Mouse (Mus musculus): ENCODE data around the gene Aqp1. TPM values are rescaled to one million over a fixed set of nuclear protein-coding genes. Genes with fewer than 3 reads are reported as not detected.

Gene Aqp1
- polyA plus RNA-seq, 1 experiment from 2014 or later: 38.4 TPM

- Histone ChIP-seq H3K9ac (no peak overlapping the region), H3K27ac (no peak overlapping the region), H3K9me3 (replicated peaks) (no peaks in the 10 kb centered on the region)
These were observed 30.9 kb downstream of the Aqp1 start for GRCm38 (mm10) chr6:55367126-55367525.

GRCm38 (mm10) chr6:55370831-55371230 is 34.6 kb downstream of the Aqp1 start:
- no peaks in the 10 kb centered on the region for H3K36me3 ChIP-seq
- no peak overlapping the region for H3K4me2 ChIP-seq
- H3K27ac ChIP-seq: no peak overlapping the region
- 83% methylated on average over 6 of the region's 6 CpGs for WGBS
- no peaks in the 10 kb centered on the region for H3K4me1 ChIP-seq
- H3K9me3 ChIP-seq (replicated peaks): no peaks in the 10 kb centered on the region
- H3K27me3 ChIP-seq: no peaks in the 10 kb centered on the region
- H3K4me3 ChIP-seq (replicated peaks): no peak overlapping the region
- no peak for ATAC-seq (replicated peaks; ENCODE audit: low FRiP score)
- H3K9ac ChIP-seq: no peak overlapping the region

More at GRCm38 (mm10) chr6:55367126-55367525, 30.9 kb downstream of the Aqp1 start:
- ATAC-seq (replicated peaks; ENCODE audit: low FRiP score): no peak
- Histone ChIP-seq H3K4me2 (no peak overlapping the region), H3K4me1 (no peaks in the 10 kb centered on the region), H3K27me3 (no peaks in the 10 kb centered on the region), H3K36me3 (no peaks in the 10 kb centered on the region), H3K4me3 (replicated peaks) (no peak overlapping the region)

- WGBS: 75% methylated on average over 6 of the region's 6 CpGs
- no peak within 1 kb of the TSS for H3K27ac ChIP-seq
- H3K27me3 ChIP-seq: no peaks in the 10 kb centered on the region
- no peaks in the 10 kb centered on the region for H3K36me3 ChIP-seq
- H3K4me1 ChIP-seq: no peaks in the 10 kb centered on the region
- no peak within 1 kb of the TSS for H3K4me3 ChIP-seq (replicated peaks)
- no peak for ATAC-seq (replicated peaks; ENCODE audit: low FRiP score)
- H3K4me2 ChIP-seq: no peak within 1 kb of the TSS
- no peaks in the 10 kb centered on the region for H3K9me3 ChIP-seq (replicated peaks)
- no peak within 1 kb of the TSS for H3K9ac ChIP-seq
These were observed 39.8 kb downstream of the Aqp1 start, which contains the start of gene Ghrhr for GRCm38 (mm10) chr6:55376076-55376475. Gene Ghrhr, plus strand, starts transcription at chr6:55376295.

GRCm38 (mm10) chr6:55376511-55376910 is 40.3 kb downstream of the Aqp1 start:
- H3K4me1 ChIP-seq: no peaks in the 10 kb centered on the region
- no peaks in the 10 kb centered on the region for H3K36me3 ChIP-seq
- H3K4me2 ChIP-seq: no peak overlapping the region
- no peak for ATAC-seq (replicated peaks; ENCODE audit: low FRiP score)
- no peaks in the 10 kb centered on the region for H3K9me3 ChIP-seq (replicated peaks)
- H3K27me3 ChIP-seq: no peaks in the 10 kb centered on the region
- WGBS: 63% methylated on average over 5 of the region's 5 CpGs
- no peak overlapping the region for H3K4me3 ChIP-seq (replicated peaks)
- H3K9ac ChIP-seq: no peak overlapping the region
- no peak overlapping the region for H3K27ac ChIP-seq

- Histone ChIP-seq H3K27me3 (no peaks in the 10 kb centered on the region), H3K9me3 (replicated peaks) (no peaks in the 10 kb centered on the region), H3K4me2 (no peak overlapping the region), H3K36me3 (no peaks in the 10 kb centered on the region), H3K9ac (no peak overlapping the region), H3K27ac (no peak overlapping the region), H3K4me3 (replicated peaks) (no peak overlapping the region), H3K4me1 (no peaks in the 10 kb centered on the region)
- 78% methylated on average over 4 of the region's 4 CpGs for WGBS
- no peak for ATAC-seq (replicated peaks; ENCODE audit: low FRiP score)
These were observed 41.2 kb downstream of the Aqp1 start for GRCm38 (mm10) chr6:55377461-55377860.

DNA sequence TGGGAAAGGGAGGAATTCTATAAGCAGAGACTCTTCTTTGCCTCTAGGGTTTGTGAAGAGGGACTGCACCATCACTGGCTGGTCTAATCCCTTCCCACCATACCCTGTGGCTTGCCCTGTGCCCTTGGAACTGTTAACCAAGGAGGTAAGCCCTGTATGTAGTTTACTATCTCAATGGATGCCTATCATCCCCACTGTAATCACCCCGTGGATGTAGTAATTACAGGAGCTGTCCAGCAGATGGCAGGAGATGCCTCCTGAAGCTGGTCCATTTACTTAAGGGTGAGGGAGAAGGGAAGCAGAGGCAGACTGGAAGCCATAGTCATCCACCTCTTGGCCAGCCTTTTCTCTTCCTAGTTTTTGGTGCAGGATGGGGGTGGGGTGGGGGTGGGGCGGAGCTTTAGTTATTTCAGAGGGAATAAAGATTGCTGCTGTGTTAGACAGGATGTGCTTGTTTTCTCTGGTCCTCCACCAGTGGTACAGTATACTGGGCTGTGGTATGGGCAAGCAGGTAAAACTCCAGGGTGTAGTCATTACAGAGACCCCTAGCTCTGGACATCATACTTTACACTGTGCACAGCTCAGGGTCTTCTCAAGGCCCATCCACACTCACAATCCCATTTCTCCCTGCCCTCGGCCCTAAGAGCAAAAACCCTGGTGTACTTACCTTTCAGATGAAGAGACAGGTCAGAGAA is 43.6 kb downstream of the Aqp1 start:
- no peaks in the 10 kb centered on the region for H3K36me3 ChIP-seq
- peak; percentile 47; the same call in 1 of the 2 replicates for ATAC-seq (replicated peaks; ENCODE audit: low FRiP score)
- H3K4me2 ChIP-seq: no peak overlapping the region
- no peaks in the 10 kb centered on the region for H3K4me1 ChIP-seq
- no peaks in the 10 kb centered on the region for H3K9me3 ChIP-seq (replicated peaks)
- H3K27me3 ChIP-seq: no peaks in the 10 kb centered on the region
- no peak overlapping the region for H3K9ac ChIP-seq
- H3K4me3 ChIP-seq (replicated peaks): no peak overlapping the region
- WGBS: 48% methylated on average over 3 of the region's 3 CpGs
- H3K27ac ChIP-seq: no peak overlapping the region

DNA sequence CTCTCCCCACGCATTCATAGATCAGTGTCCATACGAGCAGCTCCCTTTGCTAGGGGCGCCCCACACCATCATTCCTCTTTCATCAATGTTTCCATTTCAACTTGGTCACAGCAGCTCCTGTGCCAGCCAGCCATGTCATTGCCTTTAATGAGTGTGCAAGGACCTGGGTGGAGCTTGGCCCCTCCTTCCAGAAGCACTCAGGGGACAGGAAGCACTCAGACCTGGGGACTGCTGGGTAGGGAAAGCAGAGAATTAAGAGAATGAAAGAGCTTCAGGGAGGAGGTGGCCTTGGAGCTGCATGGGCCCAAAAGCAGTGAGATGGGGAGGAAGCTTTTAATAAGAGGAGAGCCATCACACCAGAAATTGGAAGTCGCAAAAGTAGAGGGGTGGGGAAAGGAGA is 45.7 kb downstream of the Aqp1 start:
- H3K9me3 ChIP-seq (replicated peaks): no peaks in the 10 kb centered on the region
- H3K4me2 ChIP-seq: no peak overlapping the region
- no peaks in the 10 kb centered on the region for H3K4me1 ChIP-seq
- no peaks in the 10 kb centered on the region for H3K27me3 ChIP-seq
- no peak overlapping the region for H3K4me3 ChIP-seq (replicated peaks)
- 83% methylated on average over 4 of the region's 4 CpGs for WGBS
- no peaks in the 10 kb centered on the region for H3K36me3 ChIP-seq
- no peak overlapping the region for H3K27ac ChIP-seq
- ATAC-seq (replicated peaks; ENCODE audit: low FRiP score): no peak
- H3K9ac ChIP-seq: no peak overlapping the region

DNA sequence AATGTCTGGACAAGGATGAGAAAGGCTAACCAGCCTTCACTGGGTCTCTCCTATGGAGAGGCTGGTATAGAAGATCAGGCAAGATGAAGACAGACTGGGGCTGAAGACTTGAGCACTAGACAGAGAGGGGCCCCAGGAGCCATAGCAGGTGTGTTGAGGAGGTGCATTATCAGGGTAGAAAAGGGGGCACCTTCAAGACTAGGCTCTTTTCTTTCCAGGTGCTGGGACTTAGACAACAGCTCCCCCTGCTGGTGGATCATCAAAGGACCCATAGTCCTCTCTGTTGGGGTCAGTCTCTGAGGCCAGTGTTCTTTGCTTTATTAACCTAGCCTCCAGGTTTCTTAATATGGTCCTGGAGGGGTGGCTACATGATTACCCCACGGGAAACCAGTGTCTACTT is 47.7 kb downstream of the Aqp1 start:
- ATAC-seq (replicated peaks; ENCODE audit: low FRiP score): no peak
- 19% methylated on average over 1 of the region's 1 CpGs for WGBS
- no peaks in the 10 kb centered on the region for H3K9me3 ChIP-seq (replicated peaks)
- H3K27me3 ChIP-seq: peaks cover 3% of the 10 kb centered on the region
- H3K4me3 ChIP-seq (replicated peaks): no peak overlapping the region
- no peaks in the 10 kb centered on the region for H3K4me1 ChIP-seq
- no peaks in the 10 kb centered on the region for H3K36me3 ChIP-seq
- no peak overlapping the region for H3K4me2 ChIP-seq
- H3K27ac ChIP-seq: no peak overlapping the region
- H3K9ac ChIP-seq: no peak overlapping the region

DNA sequence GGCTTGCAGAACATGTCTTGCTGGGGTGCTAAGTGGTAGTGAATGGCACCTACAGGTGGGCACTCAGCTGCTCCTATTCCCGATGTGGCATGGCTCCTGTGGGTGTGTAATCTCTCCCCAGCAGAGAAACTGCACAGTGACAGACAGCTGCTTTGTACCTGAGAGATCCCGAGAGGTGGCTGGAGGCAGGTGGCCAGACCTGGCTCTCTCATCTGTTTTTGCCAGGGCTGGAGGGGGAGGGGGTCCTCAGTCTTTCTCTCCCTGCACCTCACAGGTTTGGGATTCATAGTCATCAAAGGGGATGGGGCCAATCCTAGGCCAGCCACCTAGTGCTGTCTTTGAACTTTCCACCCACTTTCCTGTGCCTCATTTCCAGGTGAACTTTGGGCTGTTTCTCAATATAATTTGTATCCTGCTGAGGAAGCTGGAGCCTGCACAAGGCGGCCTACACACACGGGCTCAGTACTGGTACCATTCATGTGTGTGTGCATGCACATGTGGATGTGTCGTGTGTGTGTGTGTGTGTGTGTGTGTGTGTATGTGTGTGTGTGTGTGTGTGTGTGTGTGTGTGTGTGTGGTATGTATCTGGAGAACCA is 48.2 kb downstream of the Aqp1 start:
- Histone ChIP-seq H3K27ac (no peak overlapping the region), H3K4me2 (no peak overlapping the region), H3K9ac (no peak overlapping the region), H3K4me1 (no peaks in the 10 kb centered on the region), H3K27me3 (peaks cover 5% of the 10 kb centered on the region), H3K9me3 (replicated peaks) (no peaks in the 10 kb centered on the region), H3K4me3 (replicated peaks) (no peak overlapping the region), H3K36me3 (no peaks in the 10 kb centered on the region)
- ATAC-seq (replicated peaks; ENCODE audit: low FRiP score): no peak
- 77% methylated on average over 5 of the region's 5 CpGs for WGBS

DNA sequence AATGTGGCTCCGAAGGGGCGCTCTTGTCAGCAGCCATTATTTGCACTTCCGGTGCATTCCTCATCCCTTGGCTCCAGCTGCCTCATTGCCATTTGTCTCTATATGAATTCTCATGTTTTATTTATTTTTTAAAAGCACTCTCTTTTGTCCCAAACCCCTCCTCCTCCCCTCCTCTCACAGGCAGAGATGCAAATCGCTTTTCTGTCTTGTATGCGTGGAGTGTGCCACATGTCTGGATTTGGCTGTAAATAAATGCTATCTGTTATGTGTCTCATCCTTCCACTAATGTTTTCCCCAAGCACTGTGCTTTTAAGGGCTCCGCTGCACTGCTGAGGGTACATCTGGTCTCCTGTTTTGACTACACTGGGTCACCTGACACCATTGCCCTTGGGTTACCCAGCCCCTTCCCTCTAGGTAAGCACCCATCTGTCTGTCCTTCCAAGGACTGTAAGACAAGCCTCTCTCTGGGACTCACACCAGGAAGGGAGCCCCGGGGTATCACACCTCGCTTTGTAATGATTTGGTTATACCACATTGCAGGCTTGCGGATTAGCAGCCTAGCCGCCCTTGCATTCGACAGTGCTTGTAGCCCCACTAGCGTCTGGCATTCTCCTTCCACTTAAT is 52.4 kb downstream of the Aqp1 start:
- Histone ChIP-seq H3K9ac (no peak overlapping the region), H3K4me2 (no peak overlapping the region), H3K4me3 (replicated peaks) (no peak overlapping the region), H3K36me3 (no peaks in the 10 kb centered on the region), H3K9me3 (replicated peaks) (no peaks in the 10 kb centered on the region), H3K27me3 (peaks cover 9% of the 10 kb centered on the region), H3K4me1 (peaks cover 7% of the 10 kb centered on the region; the same call in 1 of the 2 replicates), H3K27ac (no peak overlapping the region)
- no peak for ATAC-seq (replicated peaks; ENCODE audit: low FRiP score)
- WGBS: 44% methylated on average over 12 of the region's 12 CpGs

DNA sequence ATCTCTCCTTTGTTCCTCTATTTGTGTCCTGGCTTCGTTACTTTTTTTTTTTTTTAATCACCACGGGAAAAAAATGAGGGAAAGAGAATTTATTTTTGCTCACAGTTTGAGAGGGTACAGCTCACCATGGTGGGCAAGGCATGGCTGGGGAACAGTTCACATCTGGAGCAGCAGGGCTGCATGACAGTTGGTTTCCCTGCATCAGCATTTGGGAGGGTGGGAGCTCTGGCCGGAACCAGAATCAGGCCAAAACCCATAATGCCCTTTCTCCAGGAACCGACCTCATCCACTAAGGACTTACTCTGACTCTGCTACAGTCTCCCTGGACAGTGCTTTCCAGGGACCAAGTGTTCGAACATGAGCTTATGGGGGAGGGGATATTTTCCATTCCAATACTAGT is 53.1 kb downstream of the Aqp1 start:
- no peak overlapping the region for H3K4me2 ChIP-seq
- H3K36me3 ChIP-seq: no peaks in the 10 kb centered on the region
- no peak overlapping the region for H3K9ac ChIP-seq
- no peak overlapping the region for H3K27ac ChIP-seq
- H3K4me3 ChIP-seq (replicated peaks): no peak overlapping the region
- no peak for ATAC-seq (replicated peaks; ENCODE audit: low FRiP score)
- peaks cover 9% of the 10 kb centered on the region for H3K27me3 ChIP-seq
- H3K9me3 ChIP-seq (replicated peaks): no peaks in the 10 kb centered on the region
- WGBS: 70% methylated on average over 5 of the region's 5 CpGs
- peaks cover 7% of the 10 kb centered on the region; the same call in 1 of the 2 replicates for H3K4me1 ChIP-seq

DNA sequence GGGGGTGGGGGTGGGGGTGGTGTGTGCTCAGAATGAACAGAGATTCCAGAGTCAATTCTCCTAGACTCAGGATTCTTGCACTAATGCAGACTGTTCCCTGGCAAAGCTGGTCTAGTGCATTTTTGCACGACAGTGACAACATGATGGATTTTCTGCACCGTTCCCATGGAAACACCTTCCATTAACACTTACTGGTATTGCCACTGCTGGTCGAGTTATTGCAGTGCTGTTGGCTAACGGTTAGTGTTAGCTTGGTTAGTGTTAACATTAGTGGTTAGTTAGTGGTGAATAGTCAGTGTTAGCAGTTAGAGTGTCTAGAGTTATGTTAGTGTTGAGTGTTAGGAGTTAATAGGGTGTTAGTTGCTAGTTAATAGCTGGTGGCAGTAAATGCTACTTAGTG is 55.6 kb downstream of the Aqp1 start:
- Histone ChIP-seq H3K36me3 (no peaks in the 10 kb centered on the region), H3K4me2 (no peak overlapping the region), H3K9me3 (replicated peaks) (no peaks in the 10 kb centered on the region), H3K27me3 (peaks cover 9% of the 10 kb centered on the region), H3K27ac (no peak overlapping the region), H3K9ac (no peak overlapping the region), H3K4me1 (peaks cover 13% of the 10 kb centered on the region), H3K4me3 (replicated peaks) (no peak overlapping the region)
- no peak for ATAC-seq (replicated peaks; ENCODE audit: low FRiP score)
- WGBS: 21% methylated on average over 4 of the region's 4 CpGs
